Mouse (Mus musculus) lung, embryonic 16.5 days (tissue): ENCODE measurements around the gene Il31ra. TPM values are rescaled to one million over a fixed set of nuclear protein-coding genes. Genes with fewer than 3 reads are reported as not detected.

Experiments used
- ATAC-seq: fragments of 200-750 bp; cut with Nextera tagmentation; 2 replicates; pipeline ENCODE4 v1.8.0; 2017; ENCODE audit warnings: low read depth, mild to moderate bottlenecking, moderate library complexity
- H3K27ac ChIP-seq: fragments of 300-500 bp; sonication (generic); 2 replicates; pipeline ENCODE4 v1.5.1; 2014; ENCODE audit warnings: mild to moderate bottlenecking, control low read depth, low read length
- H3K27me3 ChIP-seq: fragments of 300-500 bp; sonication (generic); 2 replicates; pipeline ENCODE4 v1.6.1; 2014; ENCODE audit warnings: low read depth, low read length, mixed read lengths; ENCODE audit not compliant: control insufficient read depth, insufficient read depth
- H3K36me3 ChIP-seq: fragments of 300-500 bp; sonication (generic); 2 replicates; pipeline ENCODE4 v1.6.1; 2014; ENCODE audit warnings: low read length; ENCODE audit not compliant: control insufficient read depth, insufficient read depth
- H3K4me1 ChIP-seq: fragments of 300-500 bp; sonication (generic); replicated peaks from 2 replicates; pipeline ENCODE4 v1.6.1; 2014; ENCODE audit warnings: low read length, mixed read lengths; ENCODE audit not compliant: control insufficient read depth, insufficient read depth
- H3K4me2 ChIP-seq: fragments of 300-500 bp; sonication (generic); 2 replicates; pipeline ENCODE4 v1.6.1; 2014; ENCODE audit warnings: low read depth, low read length, control low read depth
- H3K4me3 ChIP-seq: fragments of 300-500 bp; sonication (generic); 2 replicates; pipeline ENCODE4 v1.5.1; 2014; ENCODE audit warnings: mild to moderate bottlenecking, low read length, control low read depth
- H3K9ac ChIP-seq: fragments of 300-500 bp; sonication (generic); 2 replicates; pipeline ENCODE4 v1.6.1; 2014; ENCODE audit warnings: low read length, control low read depth
- H3K9me3 ChIP-seq: fragments of 300-500 bp; sonication (generic); 2 replicates; pipeline ENCODE4 v1.6.1; 2016; ENCODE audit warnings: low read length; ENCODE audit not compliant: control insufficient read depth
- WGBS: fragments of 180-500 bp; shearing (Covaris S2); extraction: QIAGEN DNeasy Blood & Tissue Kit; methylation state at CpG from one replicate; pipeline ENCODE4 v1.1.7; 2014; 5-methylcytosine and 5-hydroxymethylcytosine counted together
- polyA plus RNA-seq: library from polyadenylated mRNA; unstranded; fragments of >200 nt; fragmentation: Nextera tagmentation; extraction: Ambion mirVana; gene quantifications from 2 replicates; pipeline ENCODE4 v1.2.1, GENCODE M21; 2015

Gene Il31ra
- polyA plus RNA-seq, 1 experiment from 2014 or later = not detected

GRCm38 (mm10) chr13:112522261-112522660, 71.9 kb downstream of the Il31ra start:
- no peak overlapping the region for H3K9ac ChIP-seq
- no peaks in the 10 kb centered on the region for H3K27me3 ChIP-seq
- WGBS = 47% methylated on average over 6 of the region's 6 CpGs
- no peaks in the 10 kb centered on the region for H3K36me3 ChIP-seq
- no peak overlapping the region for H3K4me3 ChIP-seq
- H3K4me2 ChIP-seq = no peak overlapping the region
- no peaks in the 10 kb centered on the region for H3K4me1 ChIP-seq
- no peak for ATAC-seq
- H3K9me3 ChIP-seq = peaks cover 5% of the 10 kb centered on the region; the same call in 1 of the 2 replicates
- H3K27ac ChIP-seq = no peak overlapping the region

DNA sequence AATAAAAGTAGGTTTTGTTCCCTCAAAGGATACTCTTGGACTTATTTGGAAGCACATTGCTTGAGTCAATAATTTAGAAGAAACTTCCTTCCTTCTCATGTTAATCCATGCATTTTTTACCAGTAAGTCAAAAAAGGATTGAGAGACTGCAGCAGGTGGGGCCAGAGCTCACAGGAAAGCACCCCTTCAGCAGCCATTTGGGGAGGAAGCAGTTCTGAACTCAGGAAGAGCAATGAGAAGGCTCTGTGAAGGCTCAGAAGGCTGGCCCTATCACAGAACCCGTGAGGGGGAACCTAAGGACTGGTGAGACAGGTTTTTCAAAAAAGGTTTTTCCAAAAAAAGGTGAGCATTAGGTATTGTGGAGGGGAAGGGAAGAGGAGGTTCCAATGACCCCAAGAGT, 79.6 kb downstream of the Il31ra start:
- no peak overlapping the region for H3K9ac ChIP-seq
- no peaks in the 10 kb centered on the region; the same call in 1 of the 2 replicates for H3K9me3 ChIP-seq
- H3K4me2 ChIP-seq = no peak overlapping the region
- H3K27me3 ChIP-seq = no peaks in the 10 kb centered on the region
- WGBS = 43% methylated on average over 1 of the region's 1 CpGs
- ATAC-seq = no peak
- H3K27ac ChIP-seq = no peak overlapping the region
- H3K36me3 ChIP-seq = no peaks in the 10 kb centered on the region
- no peaks in the 10 kb centered on the region; the same call in 1 of the 2 replicates for H3K4me1 ChIP-seq
- H3K4me3 ChIP-seq = no peak overlapping the region

DNA sequence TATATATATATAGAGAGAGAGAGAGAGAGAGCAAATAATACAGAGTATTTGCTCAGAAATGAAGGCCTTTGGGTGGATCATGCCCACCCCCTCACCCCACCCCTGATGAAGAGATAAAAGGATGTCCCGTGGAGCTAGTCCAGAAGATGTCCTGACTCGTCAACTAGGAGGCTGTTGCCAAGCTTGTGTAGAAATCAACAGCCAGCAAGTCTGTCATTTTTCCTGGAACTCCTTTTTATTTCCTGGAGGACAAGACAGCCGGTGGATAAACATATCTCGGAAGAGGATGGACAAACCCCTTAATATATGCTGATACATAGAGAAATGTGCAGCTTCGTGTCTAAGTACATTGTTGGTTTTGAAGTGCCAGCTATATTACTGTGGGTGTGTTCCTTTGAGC, 81.3 kb downstream of the Il31ra start:
- Histone ChIP-seq H3K4me2 (no peak overlapping the region), H3K9me3 (no peaks in the 10 kb centered on the region; the same call in 1 of the 2 replicates), H3K27ac (no peak overlapping the region), H3K27me3 (no peaks in the 10 kb centered on the region), H3K4me1 (no peaks in the 10 kb centered on the region; the same call in 1 of the 2 replicates), H3K9ac (no peak overlapping the region), H3K36me3 (no peaks in the 10 kb centered on the region; the same call in 1 of the 2 replicates), H3K4me3 (no peak overlapping the region)
- no peak for ATAC-seq
- 45% methylated on average over 5 of the region's 5 CpGs for WGBS

GRCm38 (mm10) chr13:112511810-112512209, 82.3 kb downstream of the Il31ra start:
- 79% methylated on average over 7 of the region's 7 CpGs for WGBS
- Histone ChIP-seq H3K9me3 (no peaks in the 10 kb centered on the region), H3K4me2 (no peak overlapping the region), H3K9ac (no peak overlapping the region), H3K36me3 (peaks cover 3% of the 10 kb centered on the region), H3K4me1 (no peaks in the 10 kb centered on the region; the same call in 1 of the 2 replicates), H3K4me3 (no peak overlapping the region), H3K27ac (no peak overlapping the region), H3K27me3 (no peaks in the 10 kb centered on the region)
- ATAC-seq = no peak

- no peak overlapping the region for H3K4me3 ChIP-seq
- peak; percentile 53; the same call in 1 of the 2 replicates for ATAC-seq
- H3K27me3 ChIP-seq = no peaks in the 10 kb centered on the region
These were observed 82.9 kb downstream of the Il31ra start for GRCm38 (mm10) chr13:112511261-112511660.

GRCm38 (mm10) chr13:112510437-112511212, 83.5 kb downstream of the Il31ra start:
- ATAC-seq = no peak; the same call in 1 of the 2 replicates
- Histone ChIP-seq H3K27ac (no peak overlapping the region), H3K27me3 (no peaks in the 10 kb centered on the region), H3K9me3 (no peaks in the 10 kb centered on the region), H3K4me3 (no peak overlapping the region), H3K36me3 (peaks cover 10% of the 10 kb centered on the region), H3K4me2 (no peak overlapping the region), H3K4me1 (no peaks in the 10 kb centered on the region; the same call in 1 of the 2 replicates), H3K9ac (no peak overlapping the region)
- 84% methylated on average over 19 of the region's 19 CpGs for WGBS

More at GRCm38 (mm10) chr13:112511261-112511660, 82.9 kb downstream of the Il31ra start:
- Histone ChIP-seq H3K9me3 (no peaks in the 10 kb centered on the region), H3K36me3 (peaks cover 6% of the 10 kb centered on the region), H3K4me1 (no peaks in the 10 kb centered on the region; the same call in 1 of the 2 replicates), H3K9ac (no peak overlapping the region), H3K27ac (no peak overlapping the region), H3K4me2 (no peak overlapping the region)
- 50% methylated on average over 11 of the region's 11 CpGs for WGBS

DNA sequence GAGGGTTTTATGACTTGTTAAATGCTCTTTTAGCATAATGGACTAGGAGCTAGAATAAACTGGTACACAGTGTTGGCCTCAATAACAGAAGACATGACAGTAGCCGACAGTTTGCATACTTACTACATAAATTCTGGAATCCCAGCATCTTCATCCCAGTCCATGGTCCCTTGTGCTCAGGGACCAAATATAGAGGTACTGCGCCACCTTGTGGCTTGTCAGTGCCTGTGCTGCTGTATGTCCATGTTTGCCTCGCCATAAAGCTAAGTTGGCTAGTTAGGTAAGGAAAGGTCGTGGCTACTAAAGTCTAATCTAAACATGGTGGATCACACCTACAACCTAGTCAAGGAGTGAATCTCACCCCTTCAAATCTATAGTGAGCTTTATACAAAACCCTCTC, 84.7 kb downstream of the Il31ra start:
- Histone ChIP-seq H3K4me1 (no peaks in the 10 kb centered on the region; the same call in 1 of the 2 replicates), H3K9me3 (no peaks in the 10 kb centered on the region), H3K9ac (no peak overlapping the region), H3K36me3 (peaks cover 22% of the 10 kb centered on the region), H3K4me2 (no peak overlapping the region), H3K27ac (no peak overlapping the region), H3K27me3 (no peaks in the 10 kb centered on the region), H3K4me3 (no peak overlapping the region)
- WGBS = 18% methylated on average over 4 of the region's 4 CpGs
- ATAC-seq = peak; percentile 62; the same call in 1 of the 2 replicates

GRCm38 (mm10) chr13:112508487-112508886, 85.7 kb downstream of the Il31ra start:
- no peak overlapping the region for H3K27ac ChIP-seq
- ATAC-seq = no peak
- no peaks in the 10 kb centered on the region; the same call in 1 of the 2 replicates for H3K4me1 ChIP-seq
- no peak overlapping the region for H3K4me2 ChIP-seq
- H3K4me3 ChIP-seq = no peak overlapping the region
- no peaks in the 10 kb centered on the region for H3K27me3 ChIP-seq
- H3K9me3 ChIP-seq = no peaks in the 10 kb centered on the region
- H3K9ac ChIP-seq = no peak overlapping the region
- H3K36me3 ChIP-seq = peaks cover 32% of the 10 kb centered on the region
- WGBS = 77% methylated on average over 5 of the region's 5 CpGs

GRCm38 (mm10) chr13:112507691-112508090, 86.5 kb downstream of the Il31ra start:
- 75% methylated on average over 13 of the region's 13 CpGs for WGBS
- no peaks in the 10 kb centered on the region for H3K27me3 ChIP-seq
- no peak overlapping the region for H3K4me3 ChIP-seq

More at GRCm38 (mm10) chr13:112507691-112508090, 86.5 kb downstream of the Il31ra start:
- Histone ChIP-seq H3K9me3 (no peaks in the 10 kb centered on the region), H3K9ac (no peak overlapping the region), H3K4me2 (no peak overlapping the region), H3K4me1 (no peaks in the 10 kb centered on the region; the same call in 1 of the 2 replicates), H3K36me3 (peaks cover 37% of the 10 kb centered on the region), H3K27ac (no peak overlapping the region)
- ATAC-seq = no peak
